Mouse (Mus musculus): ENCODE data around the gene Rnft2. TPM values are rescaled to one million over a fixed set of nuclear protein-coding genes. Genes with fewer than 3 reads are reported as not detected.

Rnft2 gene
- total and polyA plus RNA-seq, 3 experiments = 0.42 to 0.71 TPM; not detected in 1

DNA sequence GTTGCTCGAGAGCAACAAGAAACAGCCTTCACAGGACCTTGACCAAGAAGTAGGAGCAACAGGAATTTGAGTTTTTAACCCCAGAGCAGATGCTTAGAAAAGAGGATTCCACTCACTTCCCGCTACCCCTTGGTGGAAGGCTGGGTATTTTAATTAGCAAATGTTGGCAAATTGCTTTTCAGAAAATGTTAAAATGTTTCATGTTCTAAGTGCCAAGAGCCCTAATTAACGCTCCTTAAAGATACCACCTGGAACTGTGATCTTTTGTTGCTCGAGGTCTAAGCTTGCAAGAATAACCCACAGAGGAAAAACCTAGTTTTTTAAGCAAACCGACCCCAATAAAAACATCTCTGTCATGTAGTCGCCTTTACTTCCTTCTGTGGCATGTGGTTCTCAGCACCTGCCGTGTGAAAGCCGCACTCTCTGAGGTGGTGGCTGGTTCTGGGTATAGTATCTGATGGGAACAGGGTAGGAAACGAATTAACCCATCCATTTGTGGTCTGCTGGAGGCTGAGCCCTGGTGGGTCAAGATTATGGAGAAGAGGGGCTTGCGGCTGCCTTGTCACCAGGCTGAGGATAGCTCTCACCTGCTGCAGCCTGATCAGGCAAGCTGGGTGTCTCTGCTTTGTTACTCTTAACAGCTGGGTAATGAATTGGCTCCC, 26.7 kb upstream of the Rnft2 start:
- Histone ChIP-seq H3K36me3 (ENCODE audit: control insufficient read depth in 1 of 2, insufficient read depth in 2 of 2, low read length in 2 of 2) (no peaks in the 10 kb centered on the region), H3K79me2 (ENCODE audit: control insufficient read depth, insufficient read depth, low read length, poor library complexity) (no peaks in the 10 kb centered on the region), H3K27ac (ENCODE audit: control insufficient read depth, low read depth, low read length) (no peak overlapping the region), H3K27me3 (ENCODE audit: control insufficient read depth in 1 of 2, insufficient read depth in 2 of 2, low read length in 2 of 2) (peaks cover 0 to 1% of the 10 kb centered on the region in 2 experiments; a peak in 2 of 4 replicates), H3K4me1 (ENCODE audit: control insufficient read depth in 1 of 2, insufficient read depth in 2 of 2, low read length in 2 of 2) (no peaks in the 10 kb centered on the region), H3K9me3 (replicated peaks; ENCODE audit: insufficient read depth, low read length) (no peaks in the 10 kb centered on the region), H3K4me3 (ENCODE audit: control insufficient read depth in 1 of 2, insufficient read depth in 1 of 2, low read depth in 2 of 2, low read length in 2 of 2) (no peak overlapping the region), H3K9ac (ENCODE audit: control insufficient read depth, low read depth, low read length, poor library complexity, severe bottlenecking) (no peak overlapping the region)
- DNase-seq (ENCODE audit: low read depth, low spot score) = no peak
- TF ChIP-seq RAD21 (IDR thresholded peaks at IDR 0.05; ENCODE audit: low read depth, low read length) (no peak), TBP (IDR thresholded peaks at IDR 0.05; ENCODE audit: low read depth, low read length) (no peak), POLR2AphosphoS5 (IDR thresholded peaks at IDR 0.05; ENCODE audit: borderline replicate concordance, low read depth, low read length) (no peak), MAX (IDR thresholded peaks at IDR 0.05; ENCODE audit: low read length) (no peak), TAL1 (IDR thresholded peaks at IDR 0.05; ENCODE audit: low read length) (no peak), CHD2 (IDR thresholded peaks at IDR 0.05; ENCODE audit: low read length) (no peak), GABPA (IDR thresholded peaks at IDR 0.05; ENCODE audit: low read depth, low read length) (no peak), ELF1 (IDR thresholded peaks at IDR 0.05; ENCODE audit: low read depth, low read length) (no peak), ZKSCAN1 (IDR thresholded peaks at IDR 0.05; ENCODE audit: low read depth, low read length) (no peak), NELFE (IDR thresholded peaks at IDR 0.05; ENCODE audit: low read depth, low read length) (no peak)

GRCm38 (mm10) chr5:118268987-118269386, 24.1 kb upstream of the Rnft2 start:
- Histone ChIP-seq H3K79me2 (ENCODE audit: control insufficient read depth, insufficient read depth, low read length, poor library complexity) (no peaks in the 10 kb centered on the region), H3K27ac (ENCODE audit: control insufficient read depth, low read depth, low read length) (no peak overlapping the region), H3K36me3 (ENCODE audit: control insufficient read depth in 1 of 2, insufficient read depth in 2 of 2, low read length in 2 of 2) (no peaks in the 10 kb centered on the region), H3K27me3 (ENCODE audit: control insufficient read depth in 1 of 2, insufficient read depth in 2 of 2, low read length in 2 of 2) (peaks cover 0 to 1% of the 10 kb centered on the region in 2 experiments; a peak in 2 of 4 replicates), H3K9me3 (replicated peaks; ENCODE audit: insufficient read depth, low read length) (no peaks in the 10 kb centered on the region), H3K4me1 (ENCODE audit: control insufficient read depth in 1 of 2, insufficient read depth in 2 of 2, low read length in 2 of 2) (no peaks in the 10 kb centered on the region), H3K9ac (ENCODE audit: control insufficient read depth, low read depth, low read length, poor library complexity, severe bottlenecking) (no peak overlapping the region), H3K4me3 (ENCODE audit: control insufficient read depth in 1 of 2, insufficient read depth in 1 of 2, low read depth in 2 of 2, low read length in 2 of 2) (no peak overlapping the region)
- DNase-seq (ENCODE audit: low read depth, low spot score) = peak; percentile 65
- TF ChIP-seq SMC3 (IDR thresholded peaks at IDR 0.05; ENCODE audit: low read depth, low read length) = peak; percentile 82
- TF ChIP-seq ZC3H11A (IDR thresholded peaks at IDR 0.05; ENCODE audit: low read depth, low read length) = peak; percentile 89
- TF ChIP-seq NRF1 (IDR thresholded peaks at IDR 0.05; ENCODE audit: insufficient read depth, low read depth, low read length, poor library complexity, severe bottlenecking) = no peak
- TF ChIP-seq ETS1 (IDR thresholded peaks at IDR 0.05; ENCODE audit: low read depth, low read length) = no peak
- no peak for TF ChIP-seq MAFK (IDR thresholded peaks at IDR 0.05; ENCODE audit: borderline replicate concordance, low read depth, low read length)
- TF ChIP-seq MEF2A (IDR thresholded peaks at IDR 0.05; ENCODE audit: extremely low read depth, insufficient replicate concordance, low read depth, low read length, poor library complexity, severe bottlenecking) = no peak
- peak; percentile 73 to 85 (median 76) for TF ChIP-seq CTCF (IDR thresholded peaks at IDR 0.05 in 2 of 3, conservative IDR thresholded peaks at IDR 0.05 in 1 of 3; ENCODE audit: control insufficient read depth in 1 of 3, insufficient read depth in 1 of 3, low read depth in 2 of 3, low read length in 3 of 3, poor library complexity in 1 of 3, severe bottlenecking in 1 of 3)
- peak; percentile 90 for TF ChIP-seq RAD21 (IDR thresholded peaks at IDR 0.05; ENCODE audit: low read depth, low read length)
- TF ChIP-seq EP300 (IDR thresholded peaks at IDR 0.05; ENCODE audit: low read depth in 1 of 2, low read length in 2 of 2) = no peak
- TF ChIP-seq TBP (IDR thresholded peaks at IDR 0.05; ENCODE audit: low read depth, low read length) = no peak
- peak; percentile 93 for TF ChIP-seq ZNF384 (IDR thresholded peaks at IDR 0.05; ENCODE audit: low read depth, low read length)
- TF ChIP-seq MXI1 (IDR thresholded peaks at IDR 0.05; ENCODE audit: low read depth, low read length) = no peak
